ENCODE assay signal across 21 mouse cellular contexts in the genomic region with DNA sequence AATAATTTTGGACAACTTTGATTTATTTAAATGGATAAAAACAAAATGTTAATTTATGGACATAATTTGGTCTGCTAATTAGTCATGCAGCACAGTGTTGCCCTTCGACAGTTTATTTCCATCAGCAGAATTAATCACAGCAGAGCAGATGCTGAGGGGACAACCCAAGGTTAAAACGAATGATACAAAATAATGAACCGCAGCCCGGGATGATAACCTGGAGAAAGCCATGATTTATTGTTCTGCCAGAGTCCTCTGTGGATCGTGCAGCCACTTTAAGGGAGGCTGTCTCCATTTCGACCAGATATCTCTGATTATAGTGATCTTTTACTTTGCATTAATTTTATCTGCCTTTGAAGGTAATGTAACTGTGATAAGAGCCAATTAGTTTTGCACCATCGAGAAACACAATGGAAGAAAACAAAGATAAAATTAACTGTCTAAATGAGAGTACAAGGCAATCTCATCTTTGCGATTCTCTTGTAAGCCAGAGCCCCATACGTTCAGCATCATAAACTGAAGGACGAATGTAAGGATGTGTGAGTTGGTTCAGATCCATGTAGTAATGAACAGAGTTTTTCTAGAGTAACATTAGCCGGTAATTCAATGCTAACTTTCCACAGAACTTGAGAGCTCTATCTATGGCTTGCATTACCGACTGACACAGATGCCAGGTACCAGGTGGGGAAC. TPM values are rescaled to one million over a fixed set of nuclear protein-coding genes. Genes with fewer than 3 reads are reported as not detected.
"Had no signal": no experiment of that assay in that cellular context is flagged by ENCODE, and none has a peak within 500 bp of the region (broad histone marks: within the 10 kb centered on the region; RNA-seq: fewer than 3 reads in every experiment).

No protein-coding gene starts in this region.

- H3K9me3 ChIP-seq: limb, embryonic 15.5 days; liver, embryonic 12.5 days; lung, embryonic 15.5 days; stomach, embryonic 15.5 days had no signal

- ATAC-seq: liver, embryonic 12.5 days; midbrain, embryonic 16.5 days had no signal

- H3K9ac ChIP-seq: limb, embryonic 15.5 days; liver, embryonic 12.5 days; lung, embryonic 15.5 days; stomach, embryonic 15.5 days had no signal

- DNase-seq: kidney, adult 8-10 months; kidney, postnatal 25 days; layer of hippocampus, adult 9-11 months; layer of hippocampus, postnatal 36 days; lung, postnatal 14 days; thymus, adult 2 months; thymus, postnatal 25 days had no signal

- H3K4me3 ChIP-seq: limb, embryonic 15.5 days; liver, embryonic 12.5 days; lung, embryonic 15.5 days; megakaryocyte, embryonic 14.5 days; stomach, embryonic 15.5 days had no signal

- H3K27me3 ChIP-seq: limb, embryonic 15.5 days; liver, embryonic 12.5 days; lung, embryonic 15.5 days; megakaryocyte, embryonic 14.5 days; stomach, embryonic 15.5 days had no signal

- H3K27ac ChIP-seq: limb, embryonic 15.5 days; liver, embryonic 12.5 days; lung, embryonic 15.5 days; macrophage; stomach, embryonic 15.5 days had no signal

- H3K36me3 ChIP-seq: limb, embryonic 15.5 days; liver, embryonic 12.5 days; lung, embryonic 15.5 days; stomach, embryonic 15.5 days had no signal

- H3K4me1 ChIP-seq: limb, embryonic 15.5 days; liver, embryonic 12.5 days; lung, embryonic 15.5 days; megakaryocyte, embryonic 14.5 days; stomach, embryonic 15.5 days had no signal

- H3K4me2 ChIP-seq: limb, embryonic 15.5 days; liver, embryonic 12.5 days; lung, embryonic 15.5 days; midbrain, embryonic 11.5 days; stomach, embryonic 15.5 days had no signal

RNA-seq across cellular contexts. Expression of a gene that starts 14.4 kb away (rescaled TPM):
- total RNA-seq: layer of hippocampus, postnatal 36 days; left cerebral cortex, adult 8-10 months; left cerebral cortex, postnatal 25 days had no signal
- polyA plus RNA-seq: kidney, embryonic 16.5 days; limb, embryonic 11.5 days; limb, embryonic 15.5 days; liver, embryonic 16.5 days; lung, embryonic 15.5 days; macrophage; midbrain, embryonic 11.5 days; midbrain, embryonic 16.5 days; stomach, embryonic 15.5 days; thymus, adult 2 months; urinary bladder, adult 2 months had no signal
